Mouse (Mus musculus): Measurements from ENCODE around the gene Slc6a3. TPM values are rescaled to one million over a fixed set of nuclear protein-coding genes. Genes with fewer than 3 reads are reported as not detected.

Gene Slc6a3
- polyA plus RNA-seq, 1 experiment from 2014 or later, result not detected

DNA sequence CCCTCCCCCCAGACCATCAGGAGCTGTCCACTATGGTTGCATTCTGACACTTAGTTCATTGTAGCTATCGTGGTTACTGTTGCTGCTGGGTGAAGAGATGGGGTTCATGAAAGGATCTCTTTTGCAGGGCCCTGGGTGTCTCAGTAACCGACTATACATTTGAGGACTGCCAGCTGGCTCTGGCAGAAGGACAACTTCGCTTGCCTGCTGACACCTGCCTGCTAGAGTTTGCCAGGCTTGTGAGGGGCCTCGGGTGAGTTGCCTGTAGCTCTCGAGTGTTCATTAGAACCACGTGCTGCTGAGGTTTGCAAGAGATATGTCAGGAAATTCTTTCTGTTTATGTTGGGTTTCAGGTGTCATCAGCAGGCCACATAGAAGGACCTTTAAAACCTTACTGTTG is 26.7 kb upstream of the Slc6a3 start:
- no peaks in the 10 kb centered on the region for H3K4me1 ChIP-seq
- DNase-seq (ENCODE audit: low spot score), result no peak
- peaks cover 97% of the 10 kb centered on the region for H3K36me3 ChIP-seq (replicated peaks)
- no peak overlapping the region for H3K4me3 ChIP-seq
- no peaks in the 10 kb centered on the region for H3K27me3 ChIP-seq (replicated peaks; ENCODE audit: low read depth, poor library complexity, severe bottlenecking)
- 87% methylated on average over 6 of the region's 6 CpGs for WGBS
- H3K27ac ChIP-seq (replicated peaks), result no peak overlapping the region
- H3K9me3 ChIP-seq, result no peaks in the 10 kb centered on the region

DNA sequence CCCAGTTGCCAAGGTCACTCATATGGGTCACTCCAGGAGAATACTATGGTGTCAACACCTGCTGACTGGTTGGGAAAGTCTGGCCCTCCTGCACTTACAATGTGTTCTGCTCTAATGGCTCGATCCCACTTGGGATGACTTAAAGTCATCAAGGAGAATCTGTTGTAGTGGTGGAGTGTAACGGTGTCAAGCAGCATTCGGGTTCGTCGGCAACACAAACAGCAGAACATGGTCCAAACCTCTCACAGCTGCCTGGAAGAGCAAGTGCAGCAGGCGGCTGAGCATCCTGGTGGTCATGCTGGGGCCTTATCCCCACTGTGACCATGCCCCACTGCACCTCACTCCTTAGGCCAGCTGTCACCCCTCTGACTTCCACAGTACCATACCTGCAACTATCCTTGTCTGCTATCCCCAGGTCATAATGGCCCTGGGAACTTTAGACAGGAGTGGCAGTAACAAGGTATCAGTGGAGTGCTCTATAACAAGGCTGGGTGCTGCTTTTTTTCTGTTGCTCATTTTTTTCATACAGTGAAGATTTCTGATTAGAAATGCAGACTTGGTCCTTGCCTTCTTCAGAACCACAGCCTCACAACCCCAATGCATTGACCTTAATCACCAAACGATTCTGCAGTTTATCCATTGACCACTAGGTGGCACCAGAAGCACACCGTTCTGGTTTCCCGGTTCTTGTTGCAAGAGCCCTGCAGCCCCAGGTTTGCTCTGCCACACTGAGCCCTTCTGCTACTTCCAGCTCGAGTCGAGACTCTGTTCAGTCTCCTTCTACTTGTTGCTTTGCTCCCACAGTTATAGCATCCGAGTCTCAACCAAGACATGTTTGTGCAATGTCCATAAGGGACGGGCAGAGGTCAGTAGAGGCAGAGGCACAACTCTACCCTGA is 23.5 kb upstream of the Slc6a3 start:
- H3K4me3 ChIP-seq, result no peak overlapping the region
- H3K4me1 ChIP-seq, result no peaks in the 10 kb centered on the region
- 61% methylated on average over 13 of the region's 13 CpGs for WGBS
- peak; percentile 82 for DNase-seq (ENCODE audit: low spot score)
- H3K36me3 ChIP-seq (replicated peaks), result peaks cover 91% of the 10 kb centered on the region
- no peak overlapping the region for H3K27ac ChIP-seq (replicated peaks)
- no peaks in the 10 kb centered on the region for H3K9me3 ChIP-seq
- H3K27me3 ChIP-seq (replicated peaks; ENCODE audit: low read depth, poor library complexity, severe bottlenecking), result no peaks in the 10 kb centered on the region

DNA sequence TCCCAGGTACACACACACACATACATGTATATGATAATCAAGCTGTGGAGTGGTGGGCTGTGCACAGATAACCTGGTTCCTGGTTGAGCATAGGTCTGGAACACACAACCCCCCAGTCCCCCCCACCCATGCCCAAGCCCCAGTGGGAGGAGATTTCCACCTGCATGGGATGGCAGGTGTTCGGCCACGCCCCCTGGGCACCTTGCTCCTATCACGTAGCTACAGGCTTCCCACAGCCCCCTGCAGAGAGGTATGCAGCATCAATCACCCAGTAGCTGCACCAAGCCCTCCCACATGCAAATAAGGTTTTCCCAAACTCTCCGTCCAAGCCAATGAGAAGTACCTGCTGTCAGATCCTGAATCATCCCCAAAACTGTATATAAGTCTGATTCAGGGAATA is 19.7 kb upstream of the Slc6a3 start:
- no peak for DNase-seq (ENCODE audit: low spot score)
- Histone ChIP-seq H3K36me3 (replicated peaks) (peaks cover 52% of the 10 kb centered on the region), H3K27ac (replicated peaks) (no peak overlapping the region), H3K9me3 (no peaks in the 10 kb centered on the region), H3K4me3 (no peak overlapping the region), H3K27me3 (replicated peaks; ENCODE audit: low read depth, poor library complexity, severe bottlenecking) (no peaks in the 10 kb centered on the region), H3K4me1 (no peaks in the 10 kb centered on the region)
- WGBS, result 73% methylated on average over 4 of the region's 4 CpGs

GRCm38 (mm10) chr13:73533716-73534115 is 2.8 kb upstream of the Slc6a3 start:
- WGBS, result 87% methylated on average over 3 of the region's 3 CpGs
- peaks cover 50% of the 10 kb centered on the region for H3K27me3 ChIP-seq (replicated peaks; ENCODE audit: low read depth, poor library complexity, severe bottlenecking)
- H3K4me1 ChIP-seq, result peaks cover 11% of the 10 kb centered on the region
- H3K36me3 ChIP-seq (replicated peaks), result no peaks in the 10 kb centered on the region
- no peaks in the 10 kb centered on the region for H3K9me3 ChIP-seq
- DNase-seq (ENCODE audit: low spot score), result no peak
- no peak overlapping the region for H3K27ac ChIP-seq (replicated peaks)
- no peak overlapping the region for H3K4me3 ChIP-seq

DNA sequence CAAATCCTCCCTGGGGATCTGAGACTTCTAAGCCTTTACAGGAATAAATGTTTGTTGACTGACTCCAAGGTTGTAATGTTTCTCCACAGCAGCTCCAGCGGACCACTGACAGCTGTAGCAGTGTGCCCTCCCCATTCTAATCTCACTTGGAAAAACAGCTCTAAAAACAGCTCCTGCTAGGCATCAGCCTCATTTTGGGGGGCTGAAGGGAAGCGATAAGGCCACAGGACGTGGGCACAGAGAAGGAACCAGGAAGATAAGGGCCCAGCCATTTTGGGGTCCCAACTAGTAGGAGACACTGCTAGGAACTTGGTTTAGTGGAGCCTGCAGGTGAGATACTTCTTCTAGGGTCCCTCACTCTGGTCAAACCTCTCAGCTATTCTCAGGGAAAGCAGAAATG is 1.3 kb upstream of the Slc6a3 start:
- H3K27me3 ChIP-seq (replicated peaks; ENCODE audit: low read depth, poor library complexity, severe bottlenecking), result peaks cover 55% of the 10 kb centered on the region
- no peaks in the 10 kb centered on the region for H3K36me3 ChIP-seq (replicated peaks)
- H3K27ac ChIP-seq (replicated peaks), result no peak overlapping the region
- DNase-seq (ENCODE audit: low spot score), result no peak
- 56% methylated on average over 3 of the region's 3 CpGs for WGBS
- H3K4me3 ChIP-seq, result no peak overlapping the region
- H3K9me3 ChIP-seq, result no peaks in the 10 kb centered on the region
- H3K4me1 ChIP-seq, result peaks cover 11% of the 10 kb centered on the region

DNA sequence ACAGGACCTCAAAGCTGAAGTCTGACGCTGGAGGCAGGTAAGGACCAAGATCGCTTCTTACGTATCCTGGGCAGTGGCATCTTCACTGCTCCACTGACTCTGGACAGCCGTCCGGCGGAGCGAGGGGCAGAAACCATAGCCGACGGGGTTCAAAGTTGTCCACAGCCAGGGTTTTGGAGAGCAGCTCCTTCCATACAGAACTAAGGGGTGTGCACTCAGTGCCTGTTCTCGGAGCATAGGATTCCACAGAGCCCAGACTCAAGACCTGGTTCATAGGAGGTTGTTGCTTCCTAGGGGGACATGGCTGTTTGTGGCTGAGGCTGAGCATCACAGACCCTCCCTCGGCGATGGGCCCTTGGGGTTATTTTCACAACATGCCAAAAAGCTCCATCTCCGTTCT is 277 bp downstream of the Slc6a3 start:
- no peaks in the 10 kb centered on the region for H3K36me3 ChIP-seq (replicated peaks)
- WGBS, result 20% methylated on average over 13 of the region's 13 CpGs
- no peaks in the 10 kb centered on the region for H3K9me3 ChIP-seq
- peaks cover 55% of the 10 kb centered on the region for H3K27me3 ChIP-seq (replicated peaks; ENCODE audit: low read depth, poor library complexity, severe bottlenecking)
- H3K4me3 ChIP-seq, result peak overlapping the region; percentile 57
- DNase-seq (ENCODE audit: low spot score), result no peak
- H3K27ac ChIP-seq (replicated peaks), result no peak overlapping the region
- H3K4me1 ChIP-seq, result peaks cover 11% of the 10 kb centered on the region

DNA sequence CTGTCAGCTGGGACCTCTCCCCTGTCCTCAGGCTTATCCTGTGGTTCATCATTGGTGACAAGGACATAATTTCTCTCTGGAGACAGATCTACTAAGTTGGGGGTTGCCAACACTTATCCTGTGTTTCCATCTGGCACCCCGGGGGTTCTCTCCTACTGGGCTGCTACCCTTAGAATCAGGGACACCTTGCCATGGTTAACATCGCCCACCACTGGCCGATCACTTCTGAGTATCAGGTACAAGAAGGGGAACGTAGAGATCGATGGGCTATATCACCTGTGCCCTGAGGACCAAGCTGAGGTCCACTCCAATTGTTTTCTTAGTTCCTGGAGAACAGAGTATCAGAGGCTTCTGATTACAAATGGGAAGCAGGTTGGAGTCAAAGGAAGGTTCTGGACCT is 27.7 kb downstream of the Slc6a3 start:
- H3K36me3 ChIP-seq (replicated peaks), result no peaks in the 10 kb centered on the region
- no peak for DNase-seq (ENCODE audit: low spot score)
- no peak overlapping the region for H3K4me3 ChIP-seq
- no peaks in the 10 kb centered on the region for H3K27me3 ChIP-seq (replicated peaks; ENCODE audit: low read depth, poor library complexity, severe bottlenecking)
- no peaks in the 10 kb centered on the region for H3K4me1 ChIP-seq
- H3K27ac ChIP-seq (replicated peaks), result no peak overlapping the region
- H3K9me3 ChIP-seq, result no peaks in the 10 kb centered on the region
- 85% methylated on average over 5 of the region's 5 CpGs for WGBS

- DNase-seq (ENCODE audit: low spot score), result no peak
- H3K36me3 ChIP-seq (replicated peaks), result no peaks in the 10 kb centered on the region
- H3K27ac ChIP-seq (replicated peaks), result no peak overlapping the region
- H3K4me3 ChIP-seq, result no peak overlapping the region
- H3K27me3 ChIP-seq (replicated peaks; ENCODE audit: low read depth, poor library complexity, severe bottlenecking), result no peaks in the 10 kb centered on the region
- H3K4me1 ChIP-seq, result no peaks in the 10 kb centered on the region
- H3K9me3 ChIP-seq, result no peaks in the 10 kb centered on the region
Observed at GRCm38 (mm10) chr13:73575051-73575450, 38.5 kb downstream of the Slc6a3 start.

GRCm38 (mm10) chr13:73577277-73577676 is 40.7 kb downstream of the Slc6a3 start:
- no peaks in the 10 kb centered on the region for H3K36me3 ChIP-seq (replicated peaks)
- no peaks in the 10 kb centered on the region for H3K4me1 ChIP-seq
- H3K27ac ChIP-seq (replicated peaks), result no peak overlapping the region
- no peak overlapping the region for H3K4me3 ChIP-seq
- H3K9me3 ChIP-seq, result no peaks in the 10 kb centered on the region
- H3K27me3 ChIP-seq (replicated peaks; ENCODE audit: low read depth, poor library complexity, severe bottlenecking), result no peaks in the 10 kb centered on the region
- DNase-seq (ENCODE audit: low spot score), result no peak
- 75% methylated on average over 2 of the region's 2 CpGs for WGBS

DNA sequence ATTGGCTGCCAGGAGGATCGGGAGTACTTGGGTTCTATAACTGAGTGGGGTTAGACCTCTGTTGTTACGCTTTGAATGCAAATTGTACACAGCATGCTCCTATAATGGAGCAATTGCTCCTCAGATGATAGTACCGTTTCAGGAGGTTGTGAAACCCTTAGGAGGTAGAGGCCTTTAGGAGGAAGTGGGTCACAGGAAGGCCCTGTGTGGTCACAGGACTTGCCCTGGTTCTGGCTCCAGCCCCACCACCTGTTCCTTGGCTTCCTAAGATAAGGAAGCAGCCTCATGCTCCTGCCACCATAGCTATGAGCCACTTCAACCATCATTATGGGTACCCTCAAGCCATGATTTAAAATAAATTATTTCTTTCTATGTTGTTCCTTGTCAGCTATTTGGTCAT is 54.9 kb downstream of the Slc6a3 start:
- 89% methylated on average over 3 of the region's 3 CpGs for WGBS
- no peaks in the 10 kb centered on the region for H3K4me1 ChIP-seq
- H3K36me3 ChIP-seq (replicated peaks), result no peaks in the 10 kb centered on the region
- H3K27me3 ChIP-seq (replicated peaks; ENCODE audit: low read depth, poor library complexity, severe bottlenecking), result no peaks in the 10 kb centered on the region
- no peak for DNase-seq (ENCODE audit: low spot score)
- H3K9me3 ChIP-seq, result no peaks in the 10 kb centered on the region
- no peak overlapping the region for H3K4me3 ChIP-seq
- H3K27ac ChIP-seq (replicated peaks), result no peak overlapping the region

- Histone ChIP-seq H3K4me1 (no peaks in the 10 kb centered on the region), H3K27ac (replicated peaks) (no peak overlapping the region), H3K9me3 (no peaks in the 10 kb centered on the region), H3K4me3 (no peak overlapping the region), H3K27me3 (replicated peaks; ENCODE audit: low read depth, poor library complexity, severe bottlenecking) (no peaks in the 10 kb centered on the region), H3K36me3 (replicated peaks) (no peaks in the 10 kb centered on the region)
- no peak for DNase-seq (ENCODE audit: low spot score)
- WGBS, result 50% methylated on average over 2 of the region's 2 CpGs
Observed at GRCm38 (mm10) chr13:73592546-73592945, 56.0 kb downstream of the Slc6a3 start.

- H3K36me3 ChIP-seq (replicated peaks), result no peaks in the 10 kb centered on the region
- DNase-seq (ENCODE audit: low spot score), result no peak
- no peaks in the 10 kb centered on the region for H3K4me1 ChIP-seq
- WGBS, result 79% methylated on average over 4 of the region's 4 CpGs
- no peak overlapping the region for H3K4me3 ChIP-seq
- H3K27me3 ChIP-seq (replicated peaks; ENCODE audit: low read depth, poor library complexity, severe bottlenecking), result no peaks in the 10 kb centered on the region
- H3K27ac ChIP-seq (replicated peaks), result no peak overlapping the region
- no peaks in the 10 kb centered on the region for H3K9me3 ChIP-seq
Observed at GRCm38 (mm10) chr13:73596276-73596675, 59.7 kb downstream of the Slc6a3 start.

- no peak overlapping the region for H3K27ac ChIP-seq (replicated peaks)
- H3K36me3 ChIP-seq (replicated peaks), result no peaks in the 10 kb centered on the region
- peaks cover 19% of the 10 kb centered on the region for H3K4me1 ChIP-seq
- no peaks in the 10 kb centered on the region for H3K27me3 ChIP-seq (replicated peaks; ENCODE audit: low read depth, poor library complexity, severe bottlenecking)
- H3K9me3 ChIP-seq, result no peaks in the 10 kb centered on the region
- H3K4me3 ChIP-seq, result no peak overlapping the region
- no peak for DNase-seq (ENCODE audit: low spot score)
- WGBS, result 79% methylated on average over 4 of the region's 4 CpGs
Observed at GRCm38 (mm10) chr13:73600217-73600616, 63.7 kb downstream of the Slc6a3 start.

All from embryonic facial prominence, embryonic 10.5 days (tissue).